Mouse (Mus musculus): ENCODE data around the gene Tbx21. TPM values are rescaled to one million over a fixed set of nuclear protein-coding genes. Genes with fewer than 3 reads are reported as not detected.

Gene Tbx21
- polyA plus RNA-seq (2015; fragmentation: Nextera tagmentation; extraction: Ambion mirVana) = 0.14 and 0.27 TPM in 2 replicates

- Histone ChIP-seq H3K4me2 (peak within 1 kb of the TSS; percentile 75), H3K27me3 (peaks cover 73% of the 10 kb centered on the region), H3K4me3 (replicated peaks) (peak within 1 kb of the TSS; percentile 45), H3K4me1 (peaks cover 28% of the 10 kb centered on the region), H3K9me3 (replicated peaks) (no peaks in the 10 kb centered on the region), H3K9ac (peak within 1 kb of the TSS; percentile 1; the same call in 1 of the 2 replicates), H3K36me3 (no peaks in the 10 kb centered on the region), H3K27ac (no peak within 1 kb of the TSS)
- ATAC-seq (replicated peaks; ENCODE audit: low FRiP score) = no peak; the same call in 1 of the 2 replicates
- WGBS = under 1% methylated on average over 86 of the region's 87 CpGs
Measured at GRCm38 (mm10) chr11:97114671-97115601, at the start of gene Tbx21. Gene Tbx21, minus strand, starts transcription at chr11:97115331.

DNA sequence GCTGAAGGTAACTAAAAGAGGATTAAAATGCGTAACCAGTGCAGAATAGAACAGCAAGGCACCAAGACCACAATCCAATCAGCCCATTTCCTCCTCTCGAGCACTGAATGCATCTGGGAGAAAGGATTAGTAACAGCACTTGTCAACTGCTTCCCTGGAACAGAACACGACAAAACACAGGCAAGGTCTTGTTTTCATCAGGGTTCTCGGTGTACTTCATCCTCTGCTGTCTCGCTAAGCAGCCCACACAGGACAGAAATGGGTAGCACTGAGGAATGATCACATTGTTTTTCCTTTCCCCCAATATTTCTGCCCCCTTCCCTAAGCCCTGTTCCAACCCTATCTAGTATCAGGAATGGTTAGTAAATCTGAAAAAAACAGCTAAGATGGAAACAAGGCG, 45.2 kb upstream of the Tbx21 start:
- Histone ChIP-seq H3K4me3 (replicated peaks) (no peak overlapping the region), H3K4me2 (no peak overlapping the region), H3K36me3 (peaks cover 99% of the 10 kb centered on the region), H3K27me3 (no peaks in the 10 kb centered on the region), H3K27ac (no peak overlapping the region), H3K9ac (no peak overlapping the region), H3K9me3 (replicated peaks) (no peaks in the 10 kb centered on the region), H3K4me1 (no peaks in the 10 kb centered on the region)
- no peak for ATAC-seq (replicated peaks; ENCODE audit: low FRiP score)
- 86% methylated on average over 6 of the region's 6 CpGs for WGBS

DNA sequence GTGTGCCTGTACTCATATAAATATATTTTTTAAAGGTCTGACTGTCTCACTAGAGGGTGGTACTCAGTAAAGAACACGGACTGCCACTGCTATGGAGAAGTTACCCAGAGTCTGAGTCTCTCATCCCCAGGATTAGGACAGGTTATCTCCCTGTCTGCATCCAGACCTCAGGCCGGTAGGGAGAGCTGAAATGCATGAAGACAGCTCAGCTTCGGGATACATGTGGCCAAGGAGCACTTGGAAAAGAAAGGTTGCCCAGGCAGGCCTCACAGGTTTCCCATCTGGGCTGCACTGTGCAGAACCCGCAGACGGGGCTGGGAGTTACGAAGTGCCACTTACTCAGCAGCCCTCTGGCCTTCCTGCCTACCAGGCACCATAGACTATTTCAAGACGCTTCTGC, 41.9 kb upstream of the Tbx21 start:
- Histone ChIP-seq H3K36me3 (peaks cover 78% of the 10 kb centered on the region), H3K9me3 (replicated peaks) (no peaks in the 10 kb centered on the region), H3K4me1 (peaks cover 10% of the 10 kb centered on the region), H3K4me2 (no peak overlapping the region), H3K9ac (no peak overlapping the region), H3K27me3 (no peaks in the 10 kb centered on the region), H3K4me3 (replicated peaks) (no peak overlapping the region), H3K27ac (no peak overlapping the region)
- 85% methylated on average over 7 of the region's 7 CpGs for WGBS
- ATAC-seq (replicated peaks; ENCODE audit: low FRiP score) = no peak

- 24% methylated on average over 10 of the region's 10 CpGs for WGBS
- H3K4me1 ChIP-seq = peaks cover 39% of the 10 kb centered on the region
- peaks cover 13% of the 10 kb centered on the region; the same call in 1 of the 2 replicates for H3K27me3 ChIP-seq
- peak overlapping the region; percentile 97; the same call in 1 of the 2 replicates for H3K4me2 ChIP-seq
- peaks cover 38% of the 10 kb centered on the region for H3K36me3 ChIP-seq
- no peak overlapping the region for H3K27ac ChIP-seq
- H3K9me3 ChIP-seq (replicated peaks) = no peaks in the 10 kb centered on the region
- no peak for ATAC-seq (replicated peaks; ENCODE audit: low FRiP score)
- no peak overlapping the region for H3K9ac ChIP-seq
- no peak overlapping the region for H3K4me3 ChIP-seq (replicated peaks)
Measured at GRCm38 (mm10) chr11:97152662-97153287, 37.6 kb upstream of the Tbx21 start.

DNA sequence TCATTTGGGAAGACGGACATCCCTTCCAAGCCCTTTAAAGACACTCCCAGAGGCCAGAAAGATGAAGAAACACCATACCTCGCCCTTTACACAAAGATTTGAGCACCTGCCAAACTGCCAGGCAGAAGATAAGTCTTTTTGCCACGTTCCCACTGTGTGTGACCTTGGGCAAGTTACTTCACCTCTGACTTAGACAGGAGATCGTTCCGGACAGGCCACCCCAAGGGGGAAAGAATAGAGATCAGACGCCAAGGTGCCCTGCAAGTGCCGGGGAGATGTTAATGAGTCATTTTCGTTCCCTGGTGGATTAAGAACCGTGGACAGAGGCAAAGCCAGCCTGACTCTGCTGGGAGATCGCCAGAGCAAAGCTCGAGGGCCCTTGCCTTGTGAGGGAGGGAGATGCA, 36.9 kb upstream of the Tbx21 start:
- H3K4me1 ChIP-seq = peaks cover 43% of the 10 kb centered on the region
- H3K4me2 ChIP-seq = peak overlapping the region; percentile 97
- H3K27me3 ChIP-seq = peaks cover 16% of the 10 kb centered on the region; the same call in 1 of the 2 replicates
- H3K27ac ChIP-seq = no peak overlapping the region
- H3K36me3 ChIP-seq = peaks cover 33% of the 10 kb centered on the region
- no peaks in the 10 kb centered on the region for H3K9me3 ChIP-seq (replicated peaks)
- peak overlapping the region; percentile 77 for H3K4me3 ChIP-seq (replicated peaks)
- H3K9ac ChIP-seq = no peak overlapping the region
- no peak for ATAC-seq (replicated peaks; ENCODE audit: low FRiP score)
- WGBS = 2% methylated on average over 11 of the region's 11 CpGs

DNA sequence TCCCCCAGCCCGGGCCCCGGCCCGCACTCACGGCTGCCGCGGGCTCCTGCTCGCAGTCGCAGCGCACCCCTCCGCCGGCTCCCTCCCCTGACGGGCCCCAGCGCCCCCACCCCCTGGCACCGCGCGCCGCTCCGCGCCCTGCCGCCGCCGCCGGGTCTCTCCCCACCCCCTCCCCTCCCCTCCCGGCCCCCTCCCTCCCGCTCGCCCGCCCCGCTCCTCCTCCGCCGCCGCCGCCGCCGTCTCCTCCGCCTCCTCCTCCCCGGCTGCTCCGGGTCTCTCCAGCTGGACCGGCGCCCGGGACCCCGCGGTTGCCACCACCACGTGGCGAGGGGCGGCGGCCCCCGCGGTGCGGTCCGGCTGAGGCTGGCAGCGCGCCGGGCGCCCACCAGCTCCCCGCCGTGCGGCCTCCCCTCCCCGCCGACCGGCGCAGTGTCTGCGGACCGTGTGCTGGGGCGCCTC, 36.2 kb upstream of the Tbx21 start, which contains the start of gene Tbkbp1:
TSS of gene Tbkbp1 (minus strand) at position 153 of the 459 bp plus-strand sequence.
- peak; percentile 1; the same call in 1 of the 2 replicates for ATAC-seq (replicated peaks; ENCODE audit: low FRiP score)
- WGBS = under 1% methylated on average over 30 of the region's 64 CpGs

DNA sequence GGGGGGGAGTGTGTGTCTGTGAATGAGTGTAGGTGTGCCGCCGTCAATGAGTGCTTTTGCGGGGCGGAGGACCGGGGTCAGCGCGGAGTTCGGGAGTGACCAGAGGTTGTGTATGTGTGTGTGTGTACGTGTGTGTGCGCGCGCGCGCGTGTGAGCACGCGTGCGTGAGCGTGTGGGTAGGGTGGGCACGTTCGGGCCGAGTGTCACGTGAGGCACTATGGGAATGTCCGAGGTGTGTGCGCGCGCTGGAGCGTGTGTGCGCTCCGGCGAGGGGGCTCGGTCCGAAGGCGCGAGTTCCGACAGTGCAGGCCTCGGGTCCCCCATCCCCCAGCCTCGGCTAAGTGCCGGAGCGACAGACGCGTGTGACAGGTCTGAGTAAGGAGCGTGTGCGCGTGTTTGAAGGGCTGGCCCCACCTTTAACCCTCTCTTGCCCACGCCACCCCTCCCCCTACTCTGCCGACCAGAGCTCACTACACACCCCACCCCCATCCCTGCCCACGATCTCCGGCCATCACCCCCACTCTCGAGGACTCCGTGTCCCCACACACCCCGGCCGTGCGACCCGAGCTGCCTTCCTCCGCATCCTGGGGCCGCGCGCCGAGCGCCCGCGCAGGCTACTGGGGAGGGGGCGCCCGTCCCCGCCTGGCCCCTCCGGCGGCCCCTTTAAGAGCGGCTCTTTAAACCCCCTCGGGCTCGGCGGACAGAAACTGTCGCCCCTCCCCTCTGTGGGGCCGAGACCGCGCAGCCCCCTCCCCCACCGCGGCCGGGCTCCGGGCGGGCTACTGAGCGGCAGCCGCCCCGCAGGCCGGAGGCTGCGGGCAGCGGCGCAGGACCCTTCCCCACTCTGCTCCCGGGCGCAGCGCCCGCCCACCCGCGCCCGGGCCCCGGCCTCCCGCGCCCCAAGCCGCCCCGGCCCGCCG, 35.5 kb upstream of the Tbx21 start:
- no peaks in the 10 kb centered on the region for H3K9me3 ChIP-seq (replicated peaks)
- peak; percentile 64 for ATAC-seq (replicated peaks; ENCODE audit: low FRiP score)
- peaks cover 48% of the 10 kb centered on the region for H3K4me1 ChIP-seq
- H3K9ac ChIP-seq = peak overlapping the region; percentile 67
- peak overlapping the region; percentile 97 for H3K4me2 ChIP-seq
- H3K27ac ChIP-seq = peak overlapping the region; percentile 91
- H3K36me3 ChIP-seq = peaks cover 20% of the 10 kb centered on the region; the same call in 1 of the 2 replicates
- under 1% methylated on average over 85 of the region's 102 CpGs for WGBS
- peak overlapping the region; percentile 77 for H3K4me3 ChIP-seq (replicated peaks)
- peaks cover 16% of the 10 kb centered on the region; the same call in 1 of the 2 replicates for H3K27me3 ChIP-seq

More for the DNA sequence above, 36.2 kb upstream of the Tbx21 start, which contains the start of gene Tbkbp1:
- Histone ChIP-seq H3K4me2 (peak within 1 kb of the TSS; percentile 97), H3K4me3 (replicated peaks) (peak within 1 kb of the TSS; percentile 77), H3K4me1 (peaks cover 46% of the 10 kb centered on the region), H3K36me3 (peaks cover 27% of the 10 kb centered on the region), H3K9me3 (replicated peaks) (no peaks in the 10 kb centered on the region), H3K27me3 (peaks cover 16% of the 10 kb centered on the region; the same call in 1 of the 2 replicates), H3K9ac (peak within 1 kb of the TSS; percentile 67), H3K27ac (peak within 1 kb of the TSS; percentile 91)

DNA sequence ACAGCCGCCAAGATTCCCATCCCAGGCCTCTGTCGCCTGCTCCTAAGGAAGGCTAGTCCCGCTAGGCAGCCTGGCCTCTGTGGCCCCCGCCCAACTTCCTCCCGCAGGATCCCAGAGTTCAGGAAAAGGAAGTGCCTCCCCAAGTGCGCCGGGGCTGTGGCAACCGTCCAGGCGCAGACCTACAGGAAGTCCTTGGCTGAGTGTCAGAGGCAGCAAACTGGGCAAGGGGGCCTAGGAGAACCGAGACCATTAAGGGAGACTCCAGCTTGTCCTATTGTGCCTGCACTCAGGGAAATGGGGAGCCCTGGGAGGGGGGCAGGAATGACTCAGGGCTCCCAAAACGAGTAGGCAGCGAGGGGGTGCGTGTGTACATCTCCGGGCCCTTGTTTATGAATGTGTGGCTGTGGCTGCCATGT, 34.9 kb upstream of the Tbx21 start:
- peak; percentile 48 for ATAC-seq (replicated peaks; ENCODE audit: low FRiP score)
- peak overlapping the region; percentile 77 for H3K4me3 ChIP-seq (replicated peaks)
- 3% methylated on average over 14 of the region's 14 CpGs for WGBS
- peaks cover 48% of the 10 kb centered on the region for H3K4me1 ChIP-seq
- peak overlapping the region; percentile 97 for H3K4me2 ChIP-seq
- H3K27ac ChIP-seq = peak overlapping the region; percentile 91
- peak overlapping the region; percentile 67 for H3K9ac ChIP-seq
- peaks cover 16% of the 10 kb centered on the region; the same call in 1 of the 2 replicates for H3K27me3 ChIP-seq
- no peaks in the 10 kb centered on the region for H3K9me3 ChIP-seq (replicated peaks)
- H3K36me3 ChIP-seq = peaks cover 16% of the 10 kb centered on the region; the same call in 1 of the 2 replicates

DNA sequence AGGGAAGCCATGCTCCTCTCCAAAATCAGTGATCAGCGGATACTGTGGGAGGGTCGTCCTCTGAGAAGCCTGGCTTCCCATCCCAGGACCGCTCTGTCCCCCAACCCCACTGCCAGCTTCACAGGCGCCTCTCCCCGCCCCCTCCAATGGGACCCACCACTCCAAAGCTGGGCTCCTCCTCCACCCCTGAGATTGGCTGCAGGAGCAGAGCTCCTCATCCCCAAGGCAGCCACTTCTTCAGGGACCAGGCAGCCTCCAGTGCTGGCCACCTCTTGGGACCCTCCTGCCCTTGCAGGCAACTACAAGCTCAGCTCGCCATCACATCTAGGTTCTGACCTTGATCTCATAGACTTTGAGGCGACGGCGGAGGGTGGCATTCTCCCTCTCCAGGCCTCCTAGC, 33.9 kb upstream of the Tbx21 start:
- H3K27ac ChIP-seq = peak overlapping the region; percentile 91
- H3K4me2 ChIP-seq = peak overlapping the region; percentile 97
- peaks cover 16% of the 10 kb centered on the region; the same call in 1 of the 2 replicates for H3K27me3 ChIP-seq
- no peak for ATAC-seq (replicated peaks; ENCODE audit: low FRiP score)
- H3K9me3 ChIP-seq (replicated peaks) = no peaks in the 10 kb centered on the region
- H3K9ac ChIP-seq = no peak overlapping the region; the same call in 1 of the 2 replicates
- H3K4me3 ChIP-seq (replicated peaks) = peak overlapping the region; percentile 77
- peaks cover 12% of the 10 kb centered on the region; the same call in 1 of the 2 replicates for H3K36me3 ChIP-seq
- peaks cover 48% of the 10 kb centered on the region for H3K4me1 ChIP-seq
- 27% methylated on average over 9 of the region's 9 CpGs for WGBS

DNA sequence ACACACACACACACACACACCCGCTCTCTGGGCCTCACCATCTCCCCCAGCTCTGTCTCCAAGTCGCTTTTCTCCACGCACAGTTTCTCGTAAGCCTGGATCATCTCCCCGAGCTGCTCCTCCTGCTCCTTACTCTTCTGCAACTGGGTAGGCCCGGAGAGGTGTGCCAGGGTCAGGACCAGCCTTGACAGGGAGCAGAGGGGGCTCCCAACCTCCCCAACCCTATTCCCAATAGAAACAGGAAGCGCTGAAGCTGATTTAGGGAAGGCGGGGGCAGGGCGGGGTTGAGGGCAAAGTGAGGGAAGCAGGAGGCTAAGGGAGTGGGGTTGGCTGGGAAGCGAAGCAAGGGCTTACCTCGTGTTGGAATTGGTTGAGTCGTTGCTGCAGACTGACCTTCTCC, 33.5 kb upstream of the Tbx21 start:
- Histone ChIP-seq H3K4me2 (peak overlapping the region; percentile 97), H3K9ac (no peak overlapping the region), H3K4me3 (replicated peaks) (peak overlapping the region; percentile 77), H3K27ac (0 out of 2 replicates have a peak overlapping the region, but pooled peaks have one; percentile 5), H3K9me3 (replicated peaks) (no peaks in the 10 kb centered on the region), H3K36me3 (peaks cover 15% of the 10 kb centered on the region; the same call in 1 of the 2 replicates), H3K27me3 (peaks cover 16% of the 10 kb centered on the region; the same call in 1 of the 2 replicates), H3K4me1 (peaks cover 49% of the 10 kb centered on the region)
- no peak for ATAC-seq (replicated peaks; ENCODE audit: low FRiP score)
- WGBS = 30% methylated on average over 12 of the region's 12 CpGs

DNA sequence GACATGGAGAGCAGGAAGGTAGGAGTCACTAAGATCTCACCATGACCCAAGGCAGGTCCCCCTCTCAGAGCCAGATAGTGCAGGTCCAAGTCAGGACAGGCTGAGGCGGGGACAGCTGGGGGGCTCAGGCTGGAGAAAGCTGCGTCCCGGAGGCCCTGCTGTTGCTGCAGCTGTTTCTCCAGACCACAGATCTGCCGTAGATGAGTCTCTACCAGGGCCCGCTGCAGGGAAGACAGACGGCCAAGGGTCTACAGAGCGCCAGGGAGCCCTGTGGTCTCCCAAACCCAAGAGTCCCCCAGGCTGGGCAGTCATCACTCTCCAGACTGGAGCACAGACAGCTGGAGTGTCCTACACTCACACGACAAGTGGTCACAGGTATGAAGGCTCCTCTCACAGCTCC, 32.2 kb upstream of the Tbx21 start:
- Histone ChIP-seq H3K36me3 (peaks cover 20% of the 10 kb centered on the region; the same call in 1 of the 2 replicates), H3K9me3 (replicated peaks) (no peaks in the 10 kb centered on the region), H3K27me3 (peaks cover 16% of the 10 kb centered on the region; the same call in 1 of the 2 replicates), H3K9ac (no peak overlapping the region), H3K4me1 (peaks cover 47% of the 10 kb centered on the region), H3K27ac (no peak overlapping the region), H3K4me3 (replicated peaks) (no peak overlapping the region), H3K4me2 (no peak overlapping the region)
- ATAC-seq (replicated peaks; ENCODE audit: low FRiP score) = no peak
- 86% methylated on average over 8 of the region's 8 CpGs for WGBS
